Mouse (Mus musculus) embryonic fibroblast, embryonic 13.5 days (primary cell): ENCODE measurements around the gene Gnpnat1. TPM values are rescaled to one million over a fixed set of nuclear protein-coding genes. Genes with fewer than 3 reads are reported as not detected.

Experiments used
- H3K27ac ChIP-seq: 2 replicates; pipeline ENCODE4 v1.5.1; 2012; ENCODE audit warnings: low read length, control low read depth, inconsistent platforms; ENCODE audit not compliant: insufficient read depth
- H3K4me1 ChIP-seq: 2 replicates; pipeline ENCODE4 v1.6.1; 2011; ENCODE audit warnings: low read length; ENCODE audit not compliant: control insufficient read depth, insufficient read depth
- H3K4me3 ChIP-seq: 2 replicates; pipeline ENCODE4 v1.5.1; 2011; ENCODE audit warnings: mild to moderate bottlenecking, control low read depth, low read length; ENCODE audit not compliant: insufficient read depth
- CTCF ChIP-seq: IDR thresholded peaks from 2 replicates; pipeline ENCODE4 v1.5.1; 2011; ENCODE audit warnings: mild to moderate bottlenecking, control low read depth, low read length, moderate library complexity, borderline replicate concordance; ENCODE audit not compliant: insufficient read depth
- POLR2A ChIP-seq: IDR thresholded peaks from 2 replicates; pipeline ENCODE4 v1.6.1; 2011; ENCODE audit warnings: low read depth, mild to moderate bottlenecking, control low read depth, low read length, moderate library complexity
- polyA plus RNA-seq: library from polyadenylated mRNA; stranded (reverse); fragments of >200 nt; gene quantifications from 2 replicates; pipeline ENCODE4 v1.2.4, GENCODE M21; 2011; ENCODE audit warnings: low read depth; ENCODE audit not compliant: missing spikeins, insufficient read length

Gene Gnpnat1
- polyA plus RNA-seq, 1 experiment = 90.3 TPM

GRCm38 (mm10) chr14:45365196-45365587 is 39.5 kb downstream of the Gnpnat1 start:
- H3K4me3 ChIP-seq = no peak overlapping the region
- H3K27ac ChIP-seq = no peak overlapping the region
- TF ChIP-seq POLR2A (no peak), CTCF (no peak)
- H3K4me1 ChIP-seq = no peaks in the 10 kb centered on the region

- no peak overlapping the region for H3K27ac ChIP-seq
- no peaks in the 10 kb centered on the region for H3K4me1 ChIP-seq
- TF ChIP-seq POLR2A = no peak
- TF ChIP-seq CTCF = no peak
- H3K4me3 ChIP-seq = no peak overlapping the region
Measured at GRCm38 (mm10) chr14:45364211-45365195, 40.2 kb downstream of the Gnpnat1 start.

- Histone ChIP-seq H3K4me3 (peak within 1 kb of the TSS; percentile 60), H3K4me1 (peaks cover 3% of the 10 kb centered on the region; the same call in 1 of the 2 replicates), H3K27ac (no peak within 1 kb of the TSS)
- TF ChIP-seq CTCF = no peak
- TF ChIP-seq POLR2A = peak; percentile 63
Measured at GRCm38 (mm10) chr14:45350931-45351859, 53.5 kb downstream of the Gnpnat1 start, which contains the start of gene Styx. Styx (plus strand) TSS chr14:45351093.

GRCm38 (mm10) chr14:45329589-45330181 is 75.0 kb downstream of the Gnpnat1 start, which contains the start of gene Psmc6:
Psmc6 (plus strand) TSS chr14:45329788.
- peaks cover 7% of the 10 kb centered on the region; the same call in 1 of the 2 replicates for H3K4me1 ChIP-seq
- H3K27ac ChIP-seq = peak within 1 kb of the TSS; percentile 73
- H3K4me3 ChIP-seq = peak within 1 kb of the TSS; percentile 99
- peak; percentile 94 for TF ChIP-seq CTCF
- TF ChIP-seq POLR2A = peak; percentile 97

GRCm38 (mm10) chr14:45329018-45329588 is 75.6 kb downstream of the Gnpnat1 start:
- peak overlapping the region; percentile 6 for H3K27ac ChIP-seq
- TF ChIP-seq CTCF (no peak; the same call in 1 of the 2 replicates), POLR2A (no peak)
- H3K4me1 ChIP-seq = peaks cover 7% of the 10 kb centered on the region; the same call in 1 of the 2 replicates
- H3K4me3 ChIP-seq = peak overlapping the region; percentile 35

GRCm38 (mm10) chr14:45328072-45328713 is 76.5 kb downstream of the Gnpnat1 start:
- Histone ChIP-seq H3K27ac (no peak overlapping the region), H3K4me1 (peaks cover 7% of the 10 kb centered on the region; the same call in 1 of the 2 replicates), H3K4me3 (no peak overlapping the region)
- TF ChIP-seq CTCF (no peak), POLR2A (no peak)

Other genes starting within 250 kb of the Gnpnat1 start
- 2.1 and 4.9 TPM in 2 replicates for gene Gpr137c, start 185.2 kb downstream of the Gnpnat1 start, polyA plus RNA-seq
- 23.2 and 33.9 TPM in 2 replicates for gene Txndc16, start 184.6 kb downstream of the Gnpnat1 start, polyA plus RNA-seq
- 92.1 and 103 TPM in 2 replicates for gene Ero1l, start 86.1 kb downstream of the Gnpnat1 start, polyA plus RNA-seq
- gene Psmc6, start 75.1 kb downstream of the Gnpnat1 start, polyA plus RNA-seq = 486 and 500 TPM in 2 replicates
- 14.8 and 20.9 TPM in 2 replicates for gene Styx, start 53.8 kb downstream of the Gnpnat1 start, polyA plus RNA-seq
- 244 and 317 TPM in 2 replicates for gene Fermt2, start 125.2 kb upstream of the Gnpnat1 start, polyA plus RNA-seq